In genomic region chr7:46133858-46134257, GRCm38 (mm10) we compare ENCODE assay signal across 16 mouse cellular contexts. TPM values are rescaled to one million over a fixed set of nuclear protein-coding genes. Genes with fewer than 3 reads are reported as not detected.
DNase-seq lines count a peak whose midpoint lies in the region; ATAC-seq lines count a peak whose summit lies in the region.
"Had no signal": no experiment of that assay in that cellular context is flagged by ENCODE, and none has a peak within 500 bp of the region (broad histone marks: within the 10 kb centered on the region; RNA-seq: fewer than 3 reads in every experiment).

No protein-coding gene starts in this region.

- H3K9ac ChIP-seq in intestine, embryonic 15.5 days, result no peak overlapping the region
- H3K9ac ChIP-seq in intestine, embryonic 16.5 days (ENCODE audit: low read depth, low read length), result no peak overlapping the region
- no peak overlapping the region for H3K9ac ChIP-seq in heart, embryonic 15.5 days
- H3K9ac ChIP-seq in limb, embryonic 13.5 days, result no peak overlapping the region
- H3K9ac ChIP-seq: lung, embryonic 15.5 days had no signal

- H3K27me3 ChIP-seq in intestine, embryonic 15.5 days (replicated peaks), result no peaks in the 10 kb centered on the region
- no peaks in the 10 kb centered on the region for H3K27me3 ChIP-seq in intestine, embryonic 16.5 days (replicated peaks; ENCODE audit: control insufficient read depth, insufficient read depth, low read length)
- peaks cover 9% of the 10 kb centered on the region; the same call in 1 of the 2 replicates for H3K27me3 ChIP-seq in heart, embryonic 15.5 days
- H3K27me3 ChIP-seq in limb, embryonic 13.5 days, result peaks cover 3% of the 10 kb centered on the region; the same call in 1 of the 2 replicates

- H3K4me1 ChIP-seq in intestine, embryonic 15.5 days (replicated peaks), result peaks cover 6% of the 10 kb centered on the region; the same call in 1 of the 2 replicates
- H3K4me1 ChIP-seq in intestine, embryonic 16.5 days (ENCODE audit: control insufficient read depth, insufficient read depth, low read length), result peaks cover 10% of the 10 kb centered on the region; the same call in 1 of the 2 replicates
- H3K4me1 ChIP-seq in heart, embryonic 15.5 days (replicated peaks), result peaks cover 18% of the 10 kb centered on the region
- peaks cover 13% of the 10 kb centered on the region for H3K4me1 ChIP-seq in limb, embryonic 13.5 days

- peak; percentile 20 for DNase-seq in embryo, embryonic 11 days
- DNase-seq in embryo, embryonic 10 days (ENCODE audit: low spot score), result no peak
- DNase-seq in left cerebral cortex, postnatal 14 days (ENCODE audit: low spot score in 2 of 2), result no peak
- no peak for DNase-seq in frontal cortex, postnatal 36 days (ENCODE audit: low spot score in 2 of 2)
- DNase-seq: adrenal gland, adult 2 months; cerebellum, adult 8-10 months; kidney, adult 8-10 months; liver; right cerebral cortex, postnatal 4 days; thymus, postnatal 4 days had no signal

- intact Hi-C loops in left cerebral cortex, postnatal 14 days (cut with DNase I), result no loop called here

- H3K27ac ChIP-seq in intestine, embryonic 15.5 days, result no peak overlapping the region
- no peak overlapping the region for H3K27ac ChIP-seq in intestine, embryonic 16.5 days (ENCODE audit: low read length)
- peak overlapping the region; percentile 55 for H3K27ac ChIP-seq in heart, embryonic 15.5 days
- no peak overlapping the region for H3K27ac ChIP-seq in limb, embryonic 13.5 days
- H3K27ac ChIP-seq: hindbrain, embryonic 10.5 days; lung, embryonic 15.5 days had no signal

- no peak overlapping the region for H3K4me3 ChIP-seq in intestine, embryonic 15.5 days (replicated peaks)
- no peak overlapping the region for H3K4me3 ChIP-seq in intestine, embryonic 16.5 days (ENCODE audit: low read length)
- no peak overlapping the region for H3K4me3 ChIP-seq in heart, embryonic 15.5 days
- H3K4me3 ChIP-seq in limb, embryonic 13.5 days, result no peak overlapping the region
- H3K4me3 ChIP-seq: hindbrain, embryonic 10.5 days; lung, embryonic 15.5 days had no signal

- 0 out of 2 replicates have a peak overlapping the region, but pooled peaks have one; percentile 2 for H3K4me2 ChIP-seq in intestine, embryonic 15.5 days (replicated peaks)
- H3K4me2 ChIP-seq in intestine, embryonic 16.5 days (ENCODE audit: low read depth, low read length), result no peak overlapping the region
- peak overlapping the region; percentile 26; the same call in 1 of the 2 replicates for H3K4me2 ChIP-seq in heart, embryonic 15.5 days
- H3K4me2 ChIP-seq in limb, embryonic 13.5 days (replicated peaks), result 0 out of 2 replicates have a peak overlapping the region, but pooled peaks have one; percentile 35

- no peaks in the 10 kb centered on the region for H3K36me3 ChIP-seq in intestine, embryonic 15.5 days
- H3K36me3 ChIP-seq in intestine, embryonic 16.5 days (ENCODE audit: control insufficient read depth, insufficient read depth, low read length), result no peaks in the 10 kb centered on the region
- no peaks in the 10 kb centered on the region for H3K36me3 ChIP-seq in heart, embryonic 15.5 days
- no peaks in the 10 kb centered on the region for H3K36me3 ChIP-seq in limb, embryonic 13.5 days
- H3K36me3 ChIP-seq: hindbrain, embryonic 10.5 days; lung, embryonic 15.5 days had no signal

- H3K9me3 ChIP-seq in intestine, embryonic 15.5 days, result no peaks in the 10 kb centered on the region
- H3K9me3 ChIP-seq in intestine, embryonic 16.5 days (ENCODE audit: control insufficient read depth, low read length), result no peaks in the 10 kb centered on the region
- no peaks in the 10 kb centered on the region for H3K9me3 ChIP-seq in heart, embryonic 15.5 days (replicated peaks)
- H3K9me3 ChIP-seq in limb, embryonic 13.5 days, result no peaks in the 10 kb centered on the region
- H3K9me3 ChIP-seq: hindbrain, embryonic 10.5 days; lung, embryonic 15.5 days had no signal

- no peak for ATAC-seq in intestine, embryonic 15.5 days
- no peak for ATAC-seq in intestine, embryonic 16.5 days
- peak; percentile 53; the same call in 1 of the 2 replicates for ATAC-seq in heart, embryonic 15.5 days (replicated peaks; ENCODE audit: insufficient number of reproducible peaks, insufficient read depth, low FRiP score, low read depth)
- ATAC-seq in limb, embryonic 13.5 days (ENCODE audit: low FRiP score, low read depth), result no peak

- WGBS in intestine, embryonic 15.5 days, result 26% methylated on average over 7 of the region's 7 CpGs
- 24% methylated on average over 7 of the region's 7 CpGs for WGBS in intestine, embryonic 16.5 days
- whole genome bisulfite sequencing in heart, embryonic 15.5 days, result 10% methylated on average over 7 of the region's 7 CpGs
- WGBS in limb, embryonic 13.5 days, result 22% methylated on average over 7 of the region's 7 CpGs

RNA-seq across cellular contexts. Expression of gene Kcnj11, which starts 33.3 kb away (rescaled TPM):
- polyA plus RNA-seq in intestine, embryonic 15.5 days (2015; fragmentation: Nextera tagmentation; extraction: Ambion mirVana), result 0.77 and 0.91 TPM in 2 replicates
- polyA plus RNA-seq in intestine, embryonic 16.5 days (2015; fragmentation: Nextera tagmentation; extraction: Ambion mirVana), result 0.55 and 0.65 TPM in 2 replicates
- 8.5 and 8.8 TPM in 2 replicates for polyA plus RNA-seq in heart, embryonic 15.5 days (2015; fragmentation: Nextera tagmentation; extraction: Ambion mirVana)
- polyA plus RNA-seq in limb, embryonic 13.5 days (2015; fragmentation: Nextera tagmentation; extraction: Ambion mirVana), result 0.18 and 0.23 TPM in 2 replicates
- total RNA-seq in left cerebral cortex, postnatal 14 days (2021), result 10 to 100 TPM; 29.2 to 30.5 TPM

RNA-seq across cellular contexts. Expression of gene Abcc8, which starts 46.0 kb away (rescaled TPM):
- polyA plus RNA-seq in intestine, embryonic 15.5 days (2015; fragmentation: Nextera tagmentation; extraction: Ambion mirVana), result 7.6 and 8.1 TPM in 2 replicates
- 4.8 and 6.2 TPM in 2 replicates for polyA plus RNA-seq in intestine, embryonic 16.5 days (2015; fragmentation: Nextera tagmentation; extraction: Ambion mirVana)
- polyA plus RNA-seq in heart, embryonic 15.5 days (2015; fragmentation: Nextera tagmentation; extraction: Ambion mirVana), result 18.1 and 20.0 TPM in 2 replicates
- polyA plus RNA-seq in limb, embryonic 13.5 days (2015; fragmentation: Nextera tagmentation; extraction: Ambion mirVana), result 0.96 and 1.1 TPM in 2 replicates
- 10 to 100 TPM; 37.1 to 37.4 TPM for total RNA-seq in left cerebral cortex, postnatal 14 days (2021)
